Mouse (Mus musculus) liver, embryonic 13.5 days (tissue): Measurements from ENCODE around the gene Tapbpl. TPM values are rescaled to one million over a fixed set of nuclear protein-coding genes. Genes with fewer than 3 reads are reported as not detected.

Experiments used
- ATAC-seq: fragments of 200-750 bp; cut with Nextera tagmentation; 2 replicates; pipeline ENCODE4 v1.8.0; 2017; ENCODE audit warnings: low read depth, mild to moderate bottlenecking, moderate number of reproducible peaks, moderate library complexity
- DNase-seq: peaks from one replicate; pipeline ENCODE4 v3.0.0; 2022
- H3K27ac ChIP-seq: fragments of 300-500 bp; sonication (generic); 2 replicates; pipeline ENCODE4 v1.5.1; 2015; ENCODE audit warnings: moderate library complexity, mild to moderate bottlenecking, inconsistent platforms
- H3K27me3 ChIP-seq: fragments of 300-500 bp; sonication (generic); 2 replicates; pipeline ENCODE4 v1.6.1; 2015; ENCODE audit warnings: mild to moderate bottlenecking, inconsistent platforms
- H3K36me3 ChIP-seq: fragments of 300-500 bp; sonication (generic); 2 replicates; pipeline ENCODE4 v1.6.1; 2015; ENCODE audit warnings: mild to moderate bottlenecking, inconsistent platforms
- H3K4me1 ChIP-seq: fragments of 300-500 bp; sonication (generic); replicated peaks from 2 replicates; pipeline ENCODE4 v1.6.1; 2015; ENCODE audit warnings: inconsistent platforms
- H3K4me2 ChIP-seq: fragments of 300-500 bp; sonication (generic); 2 replicates; pipeline ENCODE4 v1.6.1; 2015; ENCODE audit warnings: inconsistent platforms, mild to moderate bottlenecking, moderate library complexity
- H3K4me3 ChIP-seq: fragments of 300-500 bp; sonication (generic); replicated peaks from 2 replicates; pipeline ENCODE4 v1.5.1; 2015; ENCODE audit warnings: mild to moderate bottlenecking, inconsistent platforms
- H3K9ac ChIP-seq: fragments of 300-500 bp; sonication (generic); 2 replicates; pipeline ENCODE4 v1.6.1; 2015; ENCODE audit warnings: mild to moderate bottlenecking, inconsistent platforms
- H3K9me3 ChIP-seq: fragments of 300-500 bp; sonication (generic); replicated peaks from 2 replicates; pipeline ENCODE4 v1.6.1; 2016; ENCODE audit warnings: inconsistent platforms
- WGBS: fragments of 180-500 bp; shearing (Covaris S2); methylation state at CpG from one replicate; pipeline ENCODE4 v1.1.7; 2015; ENCODE audit not compliant: insufficient replicate concordance; 5-methylcytosine and 5-hydroxymethylcytosine counted together
- polyA plus RNA-seq: library from polyadenylated mRNA; unstranded; fragments of >200 nt; fragmentation: Nextera tagmentation; extraction: Ambion mirVana; gene quantifications from 2 replicates; pipeline ENCODE4 v1.2.1, GENCODE M21; 2015

Gene Tapbpl
- polyA plus RNA-seq, 1 experiment from 2014 or later, result 5.2 TPM

DNA sequence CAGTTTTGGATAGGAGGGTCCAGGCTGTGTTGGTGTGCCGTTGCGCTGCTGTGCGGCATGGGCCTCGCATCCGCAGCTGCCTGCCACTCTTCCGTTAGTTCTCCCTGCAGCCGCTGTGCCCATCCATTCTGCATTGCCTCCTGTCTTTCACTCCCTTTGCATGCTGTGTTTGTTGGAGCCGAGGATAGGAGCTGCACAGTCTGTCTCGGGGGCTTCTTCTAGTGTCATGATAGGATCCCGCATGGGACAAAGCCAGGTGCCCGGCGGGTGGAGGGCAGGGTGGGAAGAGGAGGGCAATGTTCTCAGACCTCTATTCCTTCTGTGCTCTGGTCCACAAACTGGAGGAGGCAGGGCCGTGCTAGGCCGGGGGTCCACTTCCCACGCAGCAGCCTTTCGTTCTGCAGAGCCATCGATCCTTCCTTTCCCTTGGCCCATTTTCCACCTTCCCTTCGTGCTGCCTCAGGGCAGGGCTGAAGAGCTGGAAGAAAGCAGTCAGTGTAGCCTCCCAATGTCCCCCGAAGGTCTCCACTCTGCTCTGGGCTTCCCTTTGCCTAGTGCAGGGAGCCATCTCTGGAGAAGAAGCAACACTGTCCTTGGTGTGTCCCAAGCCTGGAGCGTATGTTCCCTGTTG is 10.4 kb downstream of the Tapbpl start:
- DNase-seq, result no peak
- 84% methylated on average over 20 of the region's 20 CpGs for WGBS

DNA sequence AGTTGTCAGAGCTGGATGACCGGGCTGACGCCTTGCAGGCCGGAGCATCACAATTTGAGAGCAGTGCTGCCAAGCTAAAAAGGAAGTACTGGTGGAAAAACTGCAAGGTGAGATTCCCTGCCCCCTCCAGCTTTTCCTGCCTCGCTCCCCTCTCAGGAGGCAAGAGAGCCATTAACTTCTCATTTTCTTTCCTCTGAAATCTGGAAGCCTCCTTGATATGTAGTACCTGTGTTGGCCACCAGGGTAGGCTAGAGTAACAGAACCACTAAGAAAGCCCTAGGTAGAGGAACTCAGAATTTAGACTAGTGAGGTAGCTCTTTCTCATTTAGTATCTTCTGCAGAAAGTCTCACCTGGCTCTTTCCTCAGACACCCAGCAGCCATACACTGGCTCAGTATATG is 12.7 kb downstream of the Tapbpl start:
- Histone ChIP-seq H3K4me2 (no peak overlapping the region), H3K9me3 (no peaks in the 10 kb centered on the region), H3K4me1 (peaks cover 16% of the 10 kb centered on the region), H3K27ac (no peak overlapping the region), H3K36me3 (0 out of 2 replicates have a peak, but pooled peaks cover 11% of the 10 kb centered on the region), H3K9ac (no peak overlapping the region), H3K4me3 (no peak overlapping the region), H3K27me3 (peaks cover 2% of the 10 kb centered on the region)
- WGBS, result 74% methylated on average over 4 of the region's 4 CpGs
- DNase-seq (peak; percentile 35), ATAC-seq (no peak)

More for the DNA sequence above, 10.4 kb downstream of the Tapbpl start:
- no peaks in the 10 kb centered on the region for H3K9me3 ChIP-seq
- no peak overlapping the region for H3K9ac ChIP-seq
- H3K27me3 ChIP-seq, result no peaks in the 10 kb centered on the region
- peaks cover 11% of the 10 kb centered on the region for H3K36me3 ChIP-seq
- no peak overlapping the region for H3K4me3 ChIP-seq
- H3K4me2 ChIP-seq, result no peak overlapping the region
- no peak overlapping the region for H3K27ac ChIP-seq
- H3K4me1 ChIP-seq, result peaks cover 10% of the 10 kb centered on the region
- ATAC-seq, result no peak

DNA sequence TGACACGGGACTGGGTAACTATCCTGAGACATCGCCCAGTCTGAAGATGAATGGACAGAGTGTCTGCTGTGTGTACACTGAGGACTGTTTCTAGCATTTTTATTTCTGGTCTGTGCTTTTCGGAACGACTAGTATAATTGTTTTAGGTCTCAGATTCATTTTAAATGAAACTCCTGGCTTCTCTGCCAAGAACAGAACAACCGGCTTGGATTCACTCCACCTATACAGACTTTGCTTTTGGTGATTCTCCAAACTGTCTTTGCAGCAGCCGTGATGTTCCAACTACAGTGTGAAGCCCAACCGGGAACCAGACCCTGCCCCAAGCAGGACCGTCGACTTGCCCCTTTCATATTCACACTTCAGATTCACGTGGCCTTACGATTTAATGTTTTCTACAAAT is 13.8 kb downstream of the Tapbpl start:
- Histone ChIP-seq H3K4me3 (no peak overlapping the region), H3K4me2 (no peak overlapping the region), H3K9ac (no peak overlapping the region), H3K27me3 (peaks cover 13% of the 10 kb centered on the region), H3K36me3 (0 out of 2 replicates have a peak, but pooled peaks cover 5% of the 10 kb centered on the region), H3K9me3 (no peaks in the 10 kb centered on the region), H3K27ac (no peak overlapping the region), H3K4me1 (peaks cover 16% of the 10 kb centered on the region)
- DNase-seq, result no peak
- no peak for ATAC-seq
- WGBS, result 80% methylated on average over 11 of the region's 11 CpGs

DNA sequence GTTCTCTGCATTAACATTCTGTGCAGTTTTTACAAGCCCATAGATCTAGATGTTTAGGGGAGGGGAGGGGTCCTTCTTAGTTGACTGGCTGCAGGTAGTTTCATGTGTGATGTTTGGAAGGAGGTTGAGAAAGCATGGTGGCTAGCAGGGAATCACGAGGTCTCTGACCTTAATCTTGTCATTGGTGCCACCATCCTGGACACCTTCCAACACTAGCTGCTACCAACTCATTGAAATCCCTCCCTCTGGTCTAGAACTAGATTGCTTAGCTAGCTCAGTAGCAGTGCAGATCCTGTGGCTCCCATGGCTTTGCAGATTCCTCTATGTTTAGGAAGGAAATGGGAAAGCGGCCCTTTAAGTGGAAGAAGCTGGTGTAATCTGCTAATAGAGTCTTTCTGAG is 14.8 kb downstream of the Tapbpl start:
- no peak for ATAC-seq
- 58% methylated on average over 2 of the region's 2 CpGs for WGBS
- H3K4me3 ChIP-seq, result peak overlapping the region; percentile 79; the same call in 1 of the 2 replicates

DNA sequence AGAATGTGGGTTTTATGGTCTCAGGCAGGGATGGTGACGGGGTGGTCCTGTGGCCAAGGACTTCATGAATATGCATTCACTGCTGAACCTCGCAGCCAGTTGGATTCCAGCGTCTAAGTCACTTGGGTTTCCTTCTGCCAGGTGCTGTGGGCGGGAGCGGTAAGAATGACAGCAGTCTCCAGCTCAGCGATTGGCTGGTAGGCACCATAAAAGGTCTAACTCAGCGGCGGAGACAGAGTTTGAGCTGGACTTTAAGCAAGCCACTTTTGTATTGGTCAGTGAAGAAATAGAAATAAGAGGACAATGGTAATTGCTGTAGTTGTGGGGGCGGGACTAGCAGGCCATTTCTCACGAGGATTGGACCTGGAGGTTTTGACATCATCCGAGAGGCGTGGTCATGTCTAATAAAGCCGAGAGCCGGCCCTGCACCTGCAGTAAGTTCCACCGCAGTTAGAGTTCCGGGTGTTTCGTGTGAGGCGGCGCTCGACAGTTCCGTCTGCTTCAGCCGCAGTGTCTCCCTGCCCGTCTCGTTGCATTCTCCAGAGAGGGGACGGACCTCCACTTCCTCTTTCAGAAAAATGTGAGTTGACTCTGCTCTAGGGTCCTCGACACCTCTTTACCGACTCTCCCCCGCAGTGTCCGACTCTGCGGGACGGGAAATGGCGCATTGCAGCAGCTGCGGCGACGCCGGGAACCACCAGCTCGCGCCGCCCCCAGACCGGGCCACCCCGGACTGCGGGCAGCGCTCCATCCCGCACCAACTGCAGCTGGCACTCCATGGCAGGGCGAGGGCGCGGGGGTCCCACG is 16.3 kb downstream of the Tapbpl start, which contains the start of gene Vamp1:
Vamp1 (plus strand) TSS at position 404 of the 807 bp plus-strand sequence.
- Histone ChIP-seq H3K27me3 (peaks cover 25% of the 10 kb centered on the region), H3K4me3 (peak within 1 kb of the TSS; percentile 79), H3K36me3 (no peaks in the 10 kb centered on the region), H3K27ac (peak within 1 kb of the TSS; percentile 74), H3K9ac (peak within 1 kb of the TSS; percentile 86), H3K4me2 (peak within 1 kb of the TSS; percentile 96), H3K9me3 (no peaks in the 10 kb centered on the region), H3K4me1 (peaks cover 16% of the 10 kb centered on the region)
- DNase-seq (peak; percentile 90), ATAC-seq (peak; percentile 95)
- under 1% methylated on average over 48 of the region's 48 CpGs for WGBS

More for the DNA sequence above, 14.8 kb downstream of the Tapbpl start:
- H3K4me2 ChIP-seq, result peak overlapping the region; percentile 96
- 0 out of 2 replicates have a peak, but pooled peaks cover 4% of the 10 kb centered on the region for H3K36me3 ChIP-seq
- H3K9me3 ChIP-seq, result no peaks in the 10 kb centered on the region
- peaks cover 16% of the 10 kb centered on the region for H3K4me1 ChIP-seq
- H3K27ac ChIP-seq, result no peak overlapping the region
- H3K27me3 ChIP-seq, result peaks cover 21% of the 10 kb centered on the region
- DNase-seq, result no peak
- H3K9ac ChIP-seq, result peak overlapping the region; percentile 86; the same call in 1 of the 2 replicates

DNA sequence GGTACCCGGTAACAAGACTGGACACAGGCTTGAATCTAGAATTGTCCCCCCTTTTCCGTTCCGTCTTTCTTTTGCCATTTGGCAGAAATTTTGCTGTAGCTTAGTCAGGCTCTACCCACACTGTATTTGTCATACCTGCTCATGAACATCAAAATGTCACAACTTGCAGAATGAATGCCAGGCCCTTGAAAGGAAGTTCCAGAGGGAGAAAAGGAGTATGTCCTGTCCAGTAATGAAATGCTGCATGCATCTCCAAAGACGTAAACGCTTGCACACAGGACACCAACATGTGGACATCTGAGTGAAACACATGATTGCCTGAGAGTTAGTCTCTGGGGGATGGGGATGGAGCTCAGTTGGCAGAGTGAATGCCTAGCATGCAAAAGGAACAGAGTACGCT is 17.9 kb downstream of the Tapbpl start:
- 71% methylated on average over 6 of the region's 6 CpGs for WGBS
- no peaks in the 10 kb centered on the region for H3K9me3 ChIP-seq
- no peak overlapping the region for H3K27ac ChIP-seq
- no peak overlapping the region for H3K4me3 ChIP-seq
- ATAC-seq (no peak), DNase-seq (no peak)
- no peak overlapping the region for H3K9ac ChIP-seq
- no peaks in the 10 kb centered on the region for H3K36me3 ChIP-seq
- H3K4me1 ChIP-seq, result peaks cover 16% of the 10 kb centered on the region
- H3K4me2 ChIP-seq, result no peak overlapping the region
- peaks cover 29% of the 10 kb centered on the region for H3K27me3 ChIP-seq

DNA sequence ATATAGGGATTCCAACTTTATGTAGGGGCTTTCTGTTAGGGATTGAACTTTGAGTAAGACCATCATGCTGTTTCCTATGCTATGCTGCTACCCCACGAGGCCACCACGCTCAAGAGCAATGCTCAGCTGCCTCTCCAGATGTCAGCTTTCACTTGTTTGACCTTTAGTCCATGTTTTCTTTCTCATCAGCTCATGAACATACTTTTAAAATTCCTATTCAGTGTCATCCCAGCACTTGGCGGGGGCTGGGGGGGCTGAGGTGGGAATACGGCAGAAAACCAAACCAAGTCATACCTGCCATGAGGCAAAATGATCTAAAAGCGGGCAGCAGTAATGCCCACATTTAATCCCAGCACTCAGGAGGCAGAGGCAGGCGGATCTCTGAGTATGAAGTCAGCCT is 18.5 kb downstream of the Tapbpl start:
- Histone ChIP-seq H3K27me3 (peaks cover 29% of the 10 kb centered on the region), H3K4me1 (peaks cover 16% of the 10 kb centered on the region), H3K4me2 (no peak overlapping the region), H3K27ac (no peak overlapping the region), H3K36me3 (no peaks in the 10 kb centered on the region), H3K9ac (no peak overlapping the region), H3K9me3 (no peaks in the 10 kb centered on the region), H3K4me3 (no peak overlapping the region)
- DNase-seq (no peak), ATAC-seq (no peak)
- WGBS, result 53% methylated on average over 6 of the region's 6 CpGs

DNA sequence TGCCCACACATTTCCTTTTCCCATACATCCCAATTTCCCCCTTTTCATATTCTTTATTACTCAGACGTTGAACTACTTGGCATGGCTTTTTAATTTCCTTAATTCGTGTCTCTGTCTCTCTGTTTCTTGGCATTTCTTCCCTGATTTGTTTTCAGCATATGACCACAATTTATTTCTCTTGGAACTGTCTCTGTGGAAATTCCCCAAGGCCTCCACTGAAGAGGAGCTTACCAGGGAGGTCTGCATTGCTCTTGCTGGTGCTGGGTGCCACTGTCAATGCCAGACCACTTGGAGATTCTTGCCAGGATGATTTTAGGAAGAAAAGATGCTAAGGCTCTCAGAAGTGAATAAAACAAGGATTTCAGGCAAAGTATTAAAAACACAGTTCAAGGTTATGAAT is 19.0 kb downstream of the Tapbpl start:
- ATAC-seq (no peak), DNase-seq (no peak)
- Histone ChIP-seq H3K27me3 (peaks cover 29% of the 10 kb centered on the region), H3K36me3 (no peaks in the 10 kb centered on the region), H3K9me3 (no peaks in the 10 kb centered on the region), H3K4me2 (no peak overlapping the region), H3K4me3 (no peak overlapping the region), H3K27ac (no peak overlapping the region), H3K9ac (no peak overlapping the region), H3K4me1 (peaks cover 16% of the 10 kb centered on the region)
- 37% methylated on average over 2 of the region's 2 CpGs for WGBS

DNA sequence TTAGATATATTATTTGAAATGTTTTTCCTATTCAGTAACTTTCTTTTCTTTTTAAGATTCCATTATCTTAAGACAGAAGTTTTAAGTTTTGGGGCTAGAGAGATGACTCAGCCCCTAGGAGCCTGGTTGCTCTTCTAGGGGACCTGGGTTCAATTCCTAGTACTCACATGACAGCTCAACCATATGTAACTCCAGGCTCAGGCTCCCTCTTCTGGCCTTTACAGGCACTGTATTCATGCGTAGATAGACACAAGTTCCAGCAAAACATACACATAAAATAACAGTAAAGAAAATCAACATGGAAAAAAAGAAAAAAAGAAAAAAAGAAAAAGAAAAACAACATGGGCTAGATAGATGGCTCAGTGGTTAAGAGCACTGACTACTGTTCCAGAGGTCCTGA is 21.2 kb downstream of the Tapbpl start:
- no peak for DNase-seq
- no peak for ATAC-seq
- Histone ChIP-seq H3K4me3 (no peak overlapping the region), H3K4me1 (no peaks in the 10 kb centered on the region), H3K27ac (no peak overlapping the region), H3K9me3 (no peaks in the 10 kb centered on the region), H3K4me2 (no peak overlapping the region), H3K9ac (no peak overlapping the region), H3K36me3 (no peaks in the 10 kb centered on the region), H3K27me3 (peaks cover 29% of the 10 kb centered on the region)
- 62% methylated on average over 1 of the region's 1 CpGs for WGBS

DNA sequence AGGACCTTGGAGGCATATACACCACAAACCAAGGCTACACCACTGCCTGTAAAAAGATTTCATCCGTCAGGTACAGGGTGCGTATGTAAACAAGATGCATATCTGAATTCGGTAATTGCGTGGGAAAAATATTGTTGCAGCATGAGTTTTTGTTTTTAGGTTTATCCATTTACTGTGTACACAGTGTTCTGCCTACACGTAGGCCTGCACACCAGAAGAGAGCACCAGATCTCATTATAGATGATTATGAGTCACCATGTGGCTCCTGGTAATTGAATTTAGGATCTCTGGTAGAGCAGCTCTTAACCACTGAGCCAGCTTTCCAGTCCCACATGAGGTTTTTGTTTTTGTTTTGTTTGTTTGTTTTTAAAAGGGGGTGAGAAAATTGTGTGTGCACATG is 34.5 kb downstream of the Tapbpl start:
- H3K9me3 ChIP-seq, result no peaks in the 10 kb centered on the region
- peaks cover 25% of the 10 kb centered on the region for H3K36me3 ChIP-seq
- H3K9ac ChIP-seq, result no peak overlapping the region
- no peak overlapping the region for H3K4me2 ChIP-seq
- no peak overlapping the region for H3K27ac ChIP-seq
- no peaks in the 10 kb centered on the region for H3K27me3 ChIP-seq
- no peak for DNase-seq
- 85% methylated on average over 5 of the region's 5 CpGs for WGBS
- peaks cover 14% of the 10 kb centered on the region for H3K4me1 ChIP-seq
- no peak overlapping the region for H3K4me3 ChIP-seq
- no peak for ATAC-seq

DNA sequence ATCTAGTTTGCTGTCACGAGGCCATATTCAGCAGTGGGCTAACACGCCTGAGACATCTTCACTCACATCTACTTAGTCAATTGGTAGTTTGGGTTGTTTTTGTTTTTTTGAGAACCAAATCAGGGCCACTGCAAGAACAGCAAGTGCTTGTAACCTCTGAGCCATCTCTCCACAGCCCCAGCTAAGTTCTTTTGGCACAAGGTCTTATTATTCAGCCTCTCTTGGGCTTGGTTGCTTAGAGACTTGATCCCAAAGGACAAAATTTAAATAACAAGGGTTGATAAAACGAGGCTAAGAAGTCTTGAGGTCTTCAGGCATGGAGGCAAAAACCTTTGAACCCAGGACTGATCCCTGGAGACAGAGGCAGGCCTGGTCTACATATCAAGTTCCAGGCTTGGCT is 35.4 kb downstream of the Tapbpl start:
- H3K27me3 ChIP-seq, result no peaks in the 10 kb centered on the region
- WGBS, result 78% methylated on average over 3 of the region's 3 CpGs
- H3K9me3 ChIP-seq, result no peaks in the 10 kb centered on the region
- peaks cover 14% of the 10 kb centered on the region for H3K4me1 ChIP-seq
- H3K4me3 ChIP-seq, result no peak overlapping the region
- no peak for DNase-seq
- H3K9ac ChIP-seq, result no peak overlapping the region
- no peak overlapping the region for H3K4me2 ChIP-seq
- no peak for ATAC-seq
- H3K36me3 ChIP-seq, result peaks cover 25% of the 10 kb centered on the region
- no peak overlapping the region for H3K27ac ChIP-seq
